Mouse (Mus musculus): ENCODE results near the gene Hras. TPM values are rescaled to one million over a fixed set of nuclear protein-coding genes. Genes with fewer than 3 reads are reported as not detected.

Gene Hras
- total and polyA plus RNA-seq, 2 experiments from 2014 or later: 113 to 209 TPM

GRCm38 (mm10) chr7:141141326-141141725 is 52.5 kb downstream of the Hras start:
- DNase-seq (ENCODE audit: low spot score) (no peak), ATAC-seq (ENCODE audit: low FRiP score) (no peak)
- H3K36me3 ChIP-seq (ENCODE audit: insufficient read depth, low read length): peaks cover 44% of the 10 kb centered on the region
- H3K4me1 ChIP-seq (ENCODE audit: insufficient read depth, low read length): no peaks in the 10 kb centered on the region
- no peak overlapping the region for H3K9ac ChIP-seq (replicated peaks; ENCODE audit: low read length, poor library complexity, severe bottlenecking)
- H3K4me3 ChIP-seq (ENCODE audit: low read depth, low read length): no peak overlapping the region
- no peaks in the 10 kb centered on the region for H3K9me3 ChIP-seq (ENCODE audit: low read length)
- no peak overlapping the region for H3K4me2 ChIP-seq (ENCODE audit: low read depth, low read length, poor library complexity, severe bottlenecking)
- no peak for TF ChIP-seq CTCF (IDR thresholded peaks at IDR 0.05)
- H3K27me3 ChIP-seq (ENCODE audit: insufficient read depth, low read length): no peaks in the 10 kb centered on the region
- no peak overlapping the region for H3K27ac ChIP-seq (ENCODE audit: low read depth, low read length)
- WGBS: 95% methylated on average over 4 of the region's 4 CpGs

MicroRNA genes within 50 kb of the gene (microRNA counts, 519-probe panel; counts per million panel counts)
- 3,486 counts per million, percentile 75 among the panel's probes with 10 or more counts for microRNA mmu-miR-210

Small RNA genes lying within 50 kb of the gene (microRNA-seq; reads per million reads assigned to microRNA genes)
- gene Mir210 (ENCODE audit: borderline number of aligned reads): 476 reads per million, percentile 64 among the genes with 10 or more reads in this experiment

Other genes starting within 250 kb of the Hras start
- 0.99 TPM in 1 of 2 replicates, not detected in the other for gene Ifitm5, start 243.7 kb downstream of the Hras start, total RNA-seq (2014; rRNA removed)
- gene Ifitm5, start 243.7 kb downstream of the Hras start, polyA plus RNA-seq (2015; fragmentation: Nextera tagmentation; extraction: Ambion mirVana): 0.63 TPM in 1 of 2 replicates, not detected in the other
- gene Gm45717, start 238.1 kb downstream of the Hras start, total RNA-seq (2014; rRNA removed): not detected in 2 replicates
- 0.81 TPM in 1 of 2 replicates, not detected in the other for gene Gm45717, start 238.1 kb downstream of the Hras start, polyA plus RNA-seq (2015; fragmentation: Nextera tagmentation; extraction: Ambion mirVana)
- gene Ifitm2, start 238.0 kb downstream of the Hras start, total RNA-seq (2014; rRNA removed): 66.6 and 79.1 TPM in 2 replicates
- gene Ifitm2, start 238.0 kb downstream of the Hras start, polyA plus RNA-seq (2015; fragmentation: Nextera tagmentation; extraction: Ambion mirVana): 200 and 218 TPM in 2 replicates
- gene Ifitm1, start 226.8 kb downstream of the Hras start, total RNA-seq (2014; rRNA removed): 9.7 and 16.3 TPM in 2 replicates
- 14.6 and 21.2 TPM in 2 replicates for gene Ifitm1, start 226.8 kb downstream of the Hras start, polyA plus RNA-seq (2015; fragmentation: Nextera tagmentation; extraction: Ambion mirVana)
- gene Ifitm3, start 183.2 kb downstream of the Hras start, total RNA-seq (2014; rRNA removed): 22.5 and 39.3 TPM in 2 replicates
- gene Ifitm3, start 183.2 kb downstream of the Hras start, polyA plus RNA-seq (2015; fragmentation: Nextera tagmentation; extraction: Ambion mirVana): 67.8 and 80.5 TPM in 2 replicates
- 0.99 and 1.1 TPM in 2 replicates for gene Ifitm6, start 176.1 kb downstream of the Hras start, total RNA-seq (2014; rRNA removed)
- 0.81 and 0.83 TPM in 2 replicates for gene Ifitm6, start 176.1 kb downstream of the Hras start, polyA plus RNA-seq (2015; fragmentation: Nextera tagmentation; extraction: Ambion mirVana)
- gene Gm17387, start 164.9 kb downstream of the Hras start, total RNA-seq (2014; rRNA removed): not detected in 2 replicates
- not detected in 2 replicates for gene Gm17387, start 164.9 kb downstream of the Hras start, polyA plus RNA-seq (2015; fragmentation: Nextera tagmentation; extraction: Ambion mirVana)
- gene B4galnt4, start 132.9 kb downstream of the Hras start, total RNA-seq (2014; rRNA removed): 133 and 146 TPM in 2 replicates
- 52.1 and 53.9 TPM in 2 replicates for gene B4galnt4, start 132.9 kb downstream of the Hras start, polyA plus RNA-seq (2015; fragmentation: Nextera tagmentation; extraction: Ambion mirVana)
- 0.49 TPM in 1 of 2 replicates, not detected in the other for gene Pkp3, start 115.8 kb downstream of the Hras start, total RNA-seq (2014; rRNA removed)
- not detected in 2 replicates for gene Pkp3, start 115.8 kb downstream of the Hras start, polyA plus RNA-seq (2015; fragmentation: Nextera tagmentation; extraction: Ambion mirVana)
- gene Sigirr, start 93.4 kb downstream of the Hras start, total RNA-seq (2014; rRNA removed): 1.1 and 3.9 TPM in 2 replicates
- 1.8 and 2.0 TPM in 2 replicates for gene Sigirr, start 93.4 kb downstream of the Hras start, polyA plus RNA-seq (2015; fragmentation: Nextera tagmentation; extraction: Ambion mirVana)
- 0.33 and 1.1 TPM in 2 replicates for gene Ano9, start 76.2 kb downstream of the Hras start, total RNA-seq (2014; rRNA removed)
- gene Ano9, start 76.2 kb downstream of the Hras start, polyA plus RNA-seq (2015; fragmentation: Nextera tagmentation; extraction: Ambion mirVana): 0.50 and 0.72 TPM in 2 replicates
- 19.6 and 23.4 TPM in 2 replicates for gene Ptdss2, start 71.6 kb downstream of the Hras start, total RNA-seq (2014; rRNA removed)
- 90.9 and 91.0 TPM in 2 replicates for gene Ptdss2, start 71.6 kb downstream of the Hras start, polyA plus RNA-seq (2015; fragmentation: Nextera tagmentation; extraction: Ambion mirVana)
- 39.1 and 47.1 TPM in 2 replicates for gene Rnh1, start 21.1 kb downstream of the Hras start, total RNA-seq (2014; rRNA removed)
- gene Rnh1, start 21.1 kb downstream of the Hras start, polyA plus RNA-seq (2015; fragmentation: Nextera tagmentation; extraction: Ambion mirVana): 44.2 and 46.8 TPM in 2 replicates
- gene Lrrc56, start 152 bp upstream of the Hras start, total RNA-seq (2014; rRNA removed): 11.5 and 14.9 TPM in 2 replicates
- 8.6 TPM in 2 replicates for gene Lrrc56, start 152 bp upstream of the Hras start, polyA plus RNA-seq (2015; fragmentation: Nextera tagmentation; extraction: Ambion mirVana)
- not detected in 2 replicates for gene Lmntd2, start 20.1 kb upstream of the Hras start, total RNA-seq (2014; rRNA removed)
- 0.10 and 0.36 TPM in 2 replicates for gene Lmntd2, start 20.1 kb upstream of the Hras start, polyA plus RNA-seq (2015; fragmentation: Nextera tagmentation; extraction: Ambion mirVana)
- gene Rassf7, start 21.9 kb upstream of the Hras start, total RNA-seq (2014; rRNA removed): 15.5 and 23.5 TPM in 2 replicates
- 20.7 and 21.7 TPM in 2 replicates for gene Rassf7, start 21.9 kb upstream of the Hras start, polyA plus RNA-seq (2015; fragmentation: Nextera tagmentation; extraction: Ambion mirVana)
- 46.3 and 54.6 TPM in 2 replicates for gene Phrf1, start 34.8 kb upstream of the Hras start, total RNA-seq (2014; rRNA removed)
- 35.1 and 39.5 TPM in 2 replicates for gene Phrf1, start 34.8 kb upstream of the Hras start, polyA plus RNA-seq (2015; fragmentation: Nextera tagmentation; extraction: Ambion mirVana)
- gene Irf7, start 72.5 kb upstream of the Hras start, total RNA-seq (2014; rRNA removed): 3.9 and 4.5 TPM in 2 replicates
- gene Irf7, start 72.5 kb upstream of the Hras start, polyA plus RNA-seq (2015; fragmentation: Nextera tagmentation; extraction: Ambion mirVana): 2.8 and 2.9 TPM in 2 replicates
- not detected in 2 replicates for gene Cdhr5, start 82.8 kb upstream of the Hras start, total RNA-seq (2014; rRNA removed)
- gene Cdhr5, start 82.8 kb upstream of the Hras start, polyA plus RNA-seq (2015; fragmentation: Nextera tagmentation; extraction: Ambion mirVana): not detected in 2 replicates
- 1.5 and 2.5 TPM in 2 replicates for gene Sct, start 85.1 kb upstream of the Hras start, total RNA-seq (2014; rRNA removed)
- 3.3 and 4.3 TPM in 2 replicates for gene Sct, start 85.1 kb upstream of the Hras start, polyA plus RNA-seq (2015; fragmentation: Nextera tagmentation; extraction: Ambion mirVana)
- 0.55 and 0.61 TPM in 2 replicates for gene Drd4, start 98.0 kb upstream of the Hras start, total RNA-seq (2014; rRNA removed)
- gene Drd4, start 98.0 kb upstream of the Hras start, polyA plus RNA-seq (2015; fragmentation: Nextera tagmentation; extraction: Ambion mirVana): 0.73 and 0.98 TPM in 2 replicates
- gene Deaf1, start 133.7 kb upstream of the Hras start, total RNA-seq (2014; rRNA removed): 246 and 289 TPM in 2 replicates
- gene Deaf1, start 133.7 kb upstream of the Hras start, polyA plus RNA-seq (2015; fragmentation: Nextera tagmentation; extraction: Ambion mirVana): 291 and 306 TPM in 2 replicates
- 25.8 and 29.1 TPM in 2 replicates for gene Tmem80, start 133.7 kb upstream of the Hras start, total RNA-seq (2014; rRNA removed)
- 31.5 and 34.5 TPM in 2 replicates for gene Tmem80, start 133.7 kb upstream of the Hras start, polyA plus RNA-seq (2015; fragmentation: Nextera tagmentation; extraction: Ambion mirVana)
- gene Eps8l2, start 144.9 kb upstream of the Hras start, total RNA-seq (2014; rRNA removed): 2.4 and 3.1 TPM in 2 replicates
- gene Eps8l2, start 144.9 kb upstream of the Hras start, polyA plus RNA-seq (2015; fragmentation: Nextera tagmentation; extraction: Ambion mirVana): 0.48 and 0.74 TPM in 2 replicates
- 166 and 175 TPM in 2 replicates for gene Taldo1, start 198.2 kb upstream of the Hras start, total RNA-seq (2014; rRNA removed)
- 245 and 255 TPM in 2 replicates for gene Taldo1, start 198.2 kb upstream of the Hras start, polyA plus RNA-seq (2015; fragmentation: Nextera tagmentation; extraction: Ambion mirVana)
- gene Gatd1, start 220.1 kb upstream of the Hras start, total RNA-seq (2014; rRNA removed): 72.0 and 72.9 TPM in 2 replicates
- 47.7 and 48.9 TPM in 2 replicates for gene Gatd1, start 220.1 kb upstream of the Hras start, polyA plus RNA-seq (2015; fragmentation: Nextera tagmentation; extraction: Ambion mirVana)
- gene Cend1, start 235.5 kb upstream of the Hras start, total RNA-seq (2014; rRNA removed): 167 and 195 TPM in 2 replicates
- gene Cend1, start 235.5 kb upstream of the Hras start, polyA plus RNA-seq (2015; fragmentation: Nextera tagmentation; extraction: Ambion mirVana): 194 and 233 TPM in 2 replicates
- gene Slc25a22, start 243.9 kb upstream of the Hras start, total RNA-seq (2014; rRNA removed): 148 and 152 TPM in 2 replicates
- 118 and 121 TPM in 2 replicates for gene Slc25a22, start 243.9 kb upstream of the Hras start, polyA plus RNA-seq (2015; fragmentation: Nextera tagmentation; extraction: Ambion mirVana)

All from midbrain, postnatal 0 days (tissue).